Mouse (Mus musculus): ENCODE results near the gene Erc2.

Erc2 gene

DNA sequence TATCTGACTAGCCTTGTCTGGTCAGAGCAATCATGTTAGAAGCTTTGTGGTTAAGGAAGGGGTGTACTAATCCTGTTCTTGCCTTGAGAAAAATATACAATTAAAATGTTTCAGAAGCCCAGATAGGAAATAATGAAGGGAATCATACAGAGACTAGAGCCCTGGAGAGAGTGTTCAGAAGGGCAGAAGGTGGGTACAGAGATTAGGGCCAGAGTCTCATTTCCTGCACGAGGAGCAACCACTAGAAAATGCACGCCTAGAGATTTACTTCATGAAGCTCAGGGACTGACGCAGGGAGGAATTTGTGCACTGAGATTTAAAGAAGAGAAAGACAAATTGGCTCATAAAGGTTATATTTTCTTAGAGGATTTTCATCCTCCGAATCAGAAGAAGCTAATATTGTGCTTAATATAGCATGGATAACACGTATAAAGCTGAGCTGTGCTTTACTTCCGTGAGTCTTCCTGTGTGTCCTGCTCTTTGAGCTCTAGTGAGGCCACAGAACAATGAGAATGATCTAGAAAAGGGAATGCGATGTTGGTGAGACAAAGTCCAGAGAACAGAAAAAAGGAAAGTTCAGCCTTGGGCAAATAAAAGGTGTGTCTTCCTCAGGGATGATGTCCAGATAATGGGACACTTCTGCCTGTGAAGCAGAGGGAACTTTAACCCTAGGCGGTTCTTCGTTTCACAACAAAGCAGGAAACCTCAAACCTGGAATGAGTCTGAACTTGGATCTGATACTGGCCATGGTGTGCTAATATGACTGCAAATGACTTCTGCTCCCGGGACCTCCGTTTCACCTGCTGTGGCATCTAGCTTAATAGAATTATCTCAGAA, 45.0 kb downstream of the Erc2 start:
- no peak for DNase-seq

DNA sequence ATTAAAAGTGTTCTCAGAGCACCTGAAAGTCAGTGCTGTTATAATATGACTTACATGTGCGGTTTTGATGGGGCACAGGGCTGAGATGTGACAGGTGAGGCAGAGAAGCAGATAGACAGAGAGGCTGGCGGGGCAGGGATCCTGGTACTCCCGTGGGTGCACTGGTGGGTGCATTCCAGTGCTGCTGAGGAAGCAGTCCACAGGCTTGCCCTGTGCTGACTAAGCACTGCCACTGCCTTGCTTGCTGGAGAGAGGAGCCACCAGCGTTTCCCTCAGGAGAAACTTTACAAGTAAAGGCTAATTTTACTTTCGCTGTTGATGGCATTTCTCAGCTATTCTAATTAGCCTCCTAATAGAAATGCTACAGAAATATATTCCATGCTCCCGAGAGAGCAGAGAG, 45.9 kb downstream of the Erc2 start:
- DNase-seq, result peak; percentile 31

DNA sequence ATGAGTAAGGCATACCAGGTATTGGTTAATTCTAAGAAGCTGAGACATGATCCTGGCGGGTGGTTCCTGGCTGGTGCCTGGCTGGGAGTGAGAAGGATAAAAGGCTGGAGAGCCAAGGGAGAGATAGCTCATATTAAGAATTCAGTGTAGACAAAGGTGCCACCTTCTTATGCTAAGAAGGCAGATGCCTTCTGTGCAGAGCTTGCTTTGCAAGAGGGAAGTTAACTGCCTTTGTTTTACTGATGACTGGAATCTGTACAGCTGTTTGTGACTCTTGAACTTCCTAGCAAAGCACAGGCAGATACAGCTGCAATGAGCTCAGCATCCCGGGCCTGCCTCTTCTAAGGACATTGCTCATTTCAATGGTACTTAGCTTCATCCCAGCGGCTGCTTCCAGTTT, 47.7 kb downstream of the Erc2 start:
- DNase-seq, result no peak

DNA sequence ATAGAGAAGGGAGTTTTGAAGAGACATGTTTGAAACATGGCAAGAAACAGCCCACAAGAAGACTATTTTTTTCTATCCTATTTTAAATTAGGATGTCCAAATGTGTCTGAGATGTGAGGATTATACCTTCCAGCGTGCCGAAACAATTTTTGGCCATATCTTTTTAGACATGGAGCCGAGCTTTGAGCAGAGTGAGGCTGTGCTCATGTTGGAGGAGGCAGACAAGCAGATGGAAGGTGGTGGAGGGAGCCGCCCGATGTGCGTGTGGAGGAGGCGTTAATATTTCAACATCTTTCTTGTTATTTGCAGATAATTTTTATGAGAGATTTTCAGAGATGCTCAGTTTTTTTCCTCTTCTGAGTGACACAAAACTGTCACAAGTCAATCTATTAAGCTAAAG, 50.5 kb downstream of the Erc2 start:
- peak; percentile 51 for DNase-seq

DNA sequence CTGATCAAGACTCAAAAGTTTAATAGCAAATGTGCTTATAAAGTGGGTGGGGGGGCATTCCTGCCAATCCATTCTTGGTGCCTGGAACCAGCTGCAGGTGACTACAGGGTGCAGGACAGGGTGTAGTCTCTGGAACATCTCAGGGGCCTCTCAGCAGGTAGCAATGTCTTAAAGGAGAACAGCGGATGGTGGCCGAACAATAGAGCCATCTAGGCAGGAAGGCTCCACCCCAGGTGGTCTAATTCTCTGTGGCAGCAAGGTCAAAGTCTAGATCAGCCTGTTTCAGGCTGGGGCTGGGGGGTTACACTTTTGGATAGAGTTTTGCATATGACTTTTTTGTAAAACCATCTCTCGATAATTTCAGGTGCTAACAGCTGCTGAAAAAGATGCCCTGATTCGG, 51.9 kb downstream of the Erc2 start:
- DNase-seq, result no peak

DNA sequence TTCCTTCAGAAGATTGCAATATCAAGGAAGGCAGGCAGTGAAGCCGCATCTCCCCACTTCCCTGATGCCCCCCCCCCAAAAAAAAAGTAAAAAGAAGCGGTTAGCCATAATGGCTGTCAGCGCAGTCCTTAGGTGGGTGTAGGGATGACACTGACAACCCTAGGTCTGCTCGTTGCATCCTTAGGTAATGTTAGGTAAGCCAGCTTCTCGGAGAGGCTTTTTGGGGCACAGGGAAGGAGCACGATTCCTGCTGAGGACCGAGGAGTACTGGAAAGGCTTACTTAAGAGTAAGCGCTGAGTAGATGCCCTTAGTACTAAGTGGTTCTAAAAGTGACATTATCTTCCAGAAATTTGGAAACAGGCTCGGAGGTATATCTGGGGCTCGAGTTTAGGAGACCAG, 52.3 kb downstream of the Erc2 start:
- DNase-seq, result no peak

DNA sequence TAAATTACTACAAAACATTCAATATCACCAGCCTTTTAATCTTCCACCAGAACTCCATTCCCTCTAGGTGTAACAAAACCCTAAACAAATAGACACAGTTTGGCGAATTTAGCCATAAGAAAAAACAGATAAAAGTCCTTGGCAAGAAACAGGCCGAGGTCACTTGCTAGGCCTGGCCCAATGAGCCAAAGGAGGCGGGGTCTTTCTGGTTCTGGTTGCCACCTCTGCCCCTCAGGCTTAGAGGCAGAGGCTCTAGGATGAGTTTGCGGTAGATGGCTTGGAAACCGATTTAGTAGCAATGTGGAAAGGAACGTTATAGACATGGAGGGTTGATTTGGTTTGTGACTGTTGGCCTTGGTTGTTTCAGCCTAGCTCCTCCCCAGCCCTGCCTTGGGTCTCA, 52.8 kb downstream of the Erc2 start:
- no peak for DNase-seq

DNA sequence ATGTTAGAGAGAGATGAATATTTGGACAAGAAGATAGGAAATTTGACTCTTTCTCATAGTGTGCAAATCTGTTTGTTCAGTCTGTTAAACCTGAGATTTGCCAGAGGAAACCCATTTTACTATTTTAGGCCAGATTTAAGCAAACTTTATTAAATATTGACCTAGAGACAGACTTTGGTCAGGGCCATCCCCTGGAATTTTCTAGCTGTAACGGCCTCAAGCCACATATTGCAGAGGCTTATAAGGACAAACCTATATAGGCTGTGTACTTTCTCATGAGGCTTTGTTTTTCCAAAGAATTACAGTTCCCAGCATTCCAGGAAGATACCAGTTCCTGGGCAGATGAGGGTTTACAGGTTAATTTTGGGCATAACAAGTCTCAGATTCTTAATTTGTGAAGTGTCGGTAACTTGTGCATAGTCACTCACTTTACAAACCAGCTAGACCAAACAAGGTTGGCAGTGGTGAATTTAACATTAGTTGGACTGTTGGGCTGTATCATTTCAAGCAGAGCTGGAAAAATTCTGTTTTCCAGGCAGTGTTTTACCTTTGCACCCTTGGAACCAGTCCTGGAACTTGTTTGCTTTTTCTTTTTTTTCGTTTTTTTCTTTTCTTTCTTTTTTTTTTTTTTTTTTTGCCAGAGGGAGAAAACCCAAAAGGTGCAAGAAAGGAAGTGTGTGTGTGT, 60.3 kb downstream of the Erc2 start:
- no peak for DNase-seq

DNA sequence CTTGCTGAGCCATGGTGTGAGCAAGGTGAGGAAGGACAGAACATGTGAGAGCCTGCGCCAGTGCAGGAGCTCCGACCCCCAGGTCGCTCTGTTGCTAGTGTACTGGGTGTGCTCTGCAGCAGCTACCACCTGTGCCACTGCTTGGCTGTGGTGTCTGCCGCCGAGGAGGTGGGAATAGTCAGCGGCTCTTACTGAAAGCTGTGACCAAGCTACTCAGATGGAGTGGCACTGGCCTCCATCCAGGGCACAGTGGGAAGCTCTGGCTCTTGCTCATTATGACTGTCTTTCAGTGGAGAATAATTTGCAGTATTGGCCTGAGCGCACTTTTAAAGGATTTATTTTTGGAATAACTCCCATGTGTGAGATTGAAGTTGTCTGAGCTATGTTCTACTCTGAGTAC, 73.6 kb downstream of the Erc2 start:
- DNase-seq, result peak; percentile 31

DNA sequence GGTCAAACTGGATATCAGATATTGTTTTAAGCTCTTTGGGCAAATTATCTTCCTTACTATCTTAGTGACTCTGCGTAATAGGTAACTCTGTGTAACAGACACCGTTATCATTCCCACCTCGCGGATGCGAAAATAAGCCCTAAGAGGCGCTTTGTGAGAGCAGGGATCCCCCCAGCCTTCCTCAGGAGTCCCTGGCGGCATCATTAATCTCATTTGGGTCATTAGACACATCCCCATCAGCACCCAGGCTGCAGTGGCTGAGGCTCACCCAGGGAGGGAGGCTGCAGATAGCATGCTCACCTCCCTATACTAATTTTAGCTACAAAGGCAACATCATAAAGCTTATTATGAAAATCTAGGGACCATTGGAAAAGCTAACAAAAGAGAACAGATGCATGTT, 95.1 kb downstream of the Erc2 start:
- no peak for DNase-seq

DNA sequence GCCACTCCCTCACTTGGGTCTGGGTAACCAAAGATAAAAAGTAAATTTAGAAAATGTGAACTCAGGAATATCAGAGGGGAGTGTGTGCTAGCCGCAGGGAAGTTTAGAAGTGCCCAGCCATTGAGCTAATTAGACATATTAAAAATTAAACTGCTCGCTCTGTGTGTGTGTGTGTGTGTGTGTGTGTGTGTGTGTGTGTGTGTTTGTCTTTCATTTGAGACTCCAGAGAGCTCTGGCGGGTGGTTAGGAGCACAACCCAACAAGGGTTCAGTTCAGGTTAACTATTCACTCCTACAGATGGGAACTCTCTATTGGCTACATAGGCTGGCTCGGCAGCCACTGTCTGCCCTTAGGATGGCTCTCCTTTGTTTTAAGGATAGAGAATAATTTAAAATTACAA, 97.4 kb downstream of the Erc2 start:
- no peak for DNase-seq

DNA sequence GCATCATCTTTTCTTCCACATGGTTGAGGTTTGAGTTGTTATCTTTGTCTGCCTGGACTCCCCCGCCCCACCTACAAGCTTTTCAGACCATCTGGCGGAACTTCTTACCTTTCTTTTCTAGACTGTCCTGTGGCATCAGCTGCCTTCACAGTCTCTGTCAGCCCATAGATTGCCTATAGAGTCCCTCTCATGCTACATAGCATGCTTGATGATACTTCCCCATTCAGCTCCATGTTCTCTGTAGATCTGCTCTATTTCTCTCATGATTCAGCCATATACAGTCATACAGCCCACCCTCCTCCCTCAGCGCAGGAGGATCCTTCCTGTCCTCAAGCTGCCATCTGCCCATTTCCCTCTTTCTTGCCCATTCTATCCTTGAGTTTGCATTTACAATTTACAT, 98.7 kb downstream of the Erc2 start:
- peak; percentile 60 for DNase-seq

DNA sequence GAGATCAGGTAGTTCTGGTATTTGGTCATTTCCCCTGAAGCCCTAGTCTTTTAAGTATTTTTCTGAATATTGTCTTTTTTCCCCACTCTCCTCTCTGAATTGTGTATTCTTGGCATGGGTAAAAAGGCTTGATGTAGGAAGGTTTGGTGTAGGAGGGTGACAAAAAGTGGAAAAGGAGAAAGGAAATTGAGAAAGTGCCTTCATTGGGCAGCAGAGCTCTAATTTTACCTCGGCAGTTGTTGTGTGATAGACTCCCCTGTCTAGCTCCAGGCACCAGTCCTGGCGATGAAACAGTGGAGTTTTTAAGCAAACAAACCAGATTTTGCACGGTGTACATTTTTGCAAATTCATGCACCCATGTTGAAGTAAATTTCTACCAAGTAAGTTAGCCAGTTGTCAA, 99.5 kb downstream of the Erc2 start:
- DNase-seq, result peak; percentile 61

DNA sequence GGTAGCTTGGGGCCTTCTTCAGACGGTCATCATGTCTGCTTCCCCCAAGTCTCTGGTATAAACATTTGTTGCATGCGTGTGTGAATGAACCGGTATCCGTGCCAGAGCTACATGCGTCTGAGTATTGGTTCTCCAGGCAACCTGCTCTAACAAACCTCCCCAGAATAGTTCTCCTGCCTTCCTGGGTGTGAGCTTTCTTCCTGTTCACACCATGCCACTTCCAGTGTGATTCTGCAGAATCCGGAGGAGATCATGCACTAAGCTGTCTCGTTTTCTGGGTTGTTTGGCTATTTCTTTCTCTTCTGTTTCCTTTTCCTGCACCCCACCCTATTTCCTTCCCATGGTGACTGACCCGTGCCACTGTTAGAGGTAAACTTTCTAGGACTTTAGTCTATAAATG, 105.3 kb downstream of the Erc2 start:
- no peak for DNase-seq

DNA sequence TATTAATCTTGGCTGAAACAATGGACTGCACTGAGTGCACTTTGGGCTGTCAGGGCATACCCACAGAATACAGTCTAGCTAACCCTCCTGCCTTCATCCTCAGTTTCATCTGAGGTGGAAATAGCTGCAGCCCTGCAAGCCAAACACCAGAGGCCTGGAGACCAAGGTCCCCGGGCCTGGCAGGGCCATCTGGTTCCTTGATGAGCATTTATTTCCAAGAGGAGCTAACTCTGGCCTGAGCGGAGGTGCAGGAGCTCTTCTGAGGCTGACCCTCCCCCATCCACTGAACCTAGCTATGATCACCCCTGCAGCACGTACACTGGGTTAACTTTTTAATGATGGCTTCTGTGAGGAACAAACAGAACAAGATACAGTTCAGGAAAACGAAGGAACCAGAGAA, 108.9 kb downstream of the Erc2 start:
- no peak for DNase-seq

DNA sequence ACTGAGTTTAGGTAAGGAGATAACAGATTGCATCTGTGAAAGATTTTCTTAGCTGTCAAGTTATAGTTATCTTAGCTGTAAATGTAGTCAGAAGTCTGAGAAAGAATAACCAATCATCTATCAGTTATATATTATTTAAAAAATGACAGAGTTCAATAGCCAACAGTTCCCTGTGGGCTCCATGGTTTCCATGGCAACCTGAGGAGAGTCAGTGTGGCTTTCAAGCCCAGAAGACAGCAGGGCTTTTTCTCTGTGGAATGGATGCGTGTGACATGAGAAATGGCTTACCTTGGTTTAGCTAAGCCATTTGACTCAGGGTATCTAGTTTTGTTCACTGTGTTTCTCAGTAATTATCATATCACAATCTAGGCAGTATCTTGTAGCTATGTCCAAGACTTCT, 117.2 kb downstream of the Erc2 start:
- DNase-seq, result no peak

DNA sequence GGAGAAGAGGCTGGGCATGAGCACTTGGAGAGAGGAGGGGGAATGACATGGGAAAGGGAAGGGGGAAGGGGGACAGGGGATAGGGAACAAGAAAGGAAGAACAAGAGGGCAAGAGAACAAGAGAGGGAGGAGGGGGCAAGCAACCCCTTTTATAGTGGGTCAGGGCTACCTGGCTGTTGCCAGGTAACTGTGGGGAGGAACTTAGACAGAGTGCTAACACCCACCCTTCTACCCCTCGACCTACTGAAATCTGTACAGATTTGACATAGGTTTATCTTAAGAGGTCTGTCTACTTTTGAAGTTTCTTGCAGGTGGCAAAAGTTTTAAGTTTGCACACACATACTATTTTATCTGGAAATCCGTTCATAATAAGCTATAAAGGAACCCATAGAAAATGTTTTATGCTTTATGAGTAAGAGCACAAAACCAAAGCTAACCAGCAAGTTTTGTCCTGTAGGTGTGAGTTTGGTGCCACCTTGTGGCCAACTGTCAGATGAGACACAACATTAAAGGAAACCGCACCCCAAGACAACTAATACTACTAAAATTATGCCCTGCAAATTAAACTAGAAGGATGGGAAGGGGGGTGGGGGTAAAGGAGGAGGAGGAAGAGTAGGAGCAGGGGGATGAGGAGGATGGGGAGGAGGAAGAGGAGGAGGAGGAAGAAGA, 119.2 kb downstream of the Erc2 start:
- peak; percentile 72 for DNase-seq

DNA sequence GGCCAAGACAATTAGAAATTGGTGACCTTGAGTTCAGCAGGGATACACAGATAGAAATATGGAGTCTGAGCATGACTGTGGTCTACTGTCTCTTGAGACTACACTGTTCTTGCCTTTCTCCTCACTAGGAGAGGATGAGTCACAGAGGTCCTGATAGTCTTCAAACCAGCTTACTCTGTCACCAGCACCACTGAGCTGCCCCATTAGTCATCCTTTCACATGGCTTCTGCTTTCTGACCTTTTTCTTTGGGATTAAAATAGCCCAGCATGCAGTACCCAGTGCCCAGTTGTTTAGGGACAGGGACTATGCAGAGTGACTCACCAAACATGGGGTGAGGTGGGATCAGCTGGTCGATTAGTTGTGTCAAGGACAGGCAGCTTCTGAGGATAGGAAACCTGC, 132.1 kb downstream of the Erc2 start:
- no peak for DNase-seq

DNA sequence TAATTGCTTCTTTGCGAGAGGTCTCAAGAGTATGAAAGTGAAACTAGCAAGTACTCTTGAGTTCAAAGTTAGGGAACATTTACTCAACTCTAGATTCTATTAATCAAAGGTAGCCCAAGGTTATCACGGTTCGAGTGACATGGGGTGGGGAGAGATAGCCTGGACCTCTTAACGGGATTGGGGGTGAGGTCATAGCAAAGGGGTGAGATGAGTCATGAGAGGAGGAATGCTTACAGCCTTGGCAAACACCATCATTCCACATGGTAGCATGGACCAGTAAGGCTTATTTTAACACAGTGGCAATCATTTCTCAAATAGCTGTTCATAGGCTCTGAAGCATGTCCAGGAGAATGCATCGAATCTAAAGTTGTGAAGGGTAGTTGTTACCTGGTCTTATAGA, 134.7 kb downstream of the Erc2 start:
- no peak for DNase-seq

DNA sequence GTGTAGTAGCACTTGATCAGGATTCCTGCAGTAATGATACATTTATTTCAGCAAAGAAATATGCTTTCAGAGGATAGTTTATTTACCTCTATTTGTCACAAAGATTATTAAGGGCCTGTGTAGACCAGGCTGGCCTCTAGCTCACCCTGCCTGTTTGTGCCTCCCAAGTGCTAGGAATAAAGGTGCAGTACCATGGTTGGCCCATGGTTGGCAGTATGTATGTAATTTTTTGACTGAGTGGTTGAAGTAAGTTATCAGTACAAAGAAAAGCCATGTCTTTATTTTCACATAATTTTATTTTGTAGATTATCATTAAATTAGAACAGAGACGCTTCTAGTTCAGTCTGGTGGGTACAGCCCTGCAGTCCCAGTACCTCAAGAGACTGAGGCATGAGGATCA, 136.0 kb downstream of the Erc2 start:
- no peak for DNase-seq

DNA sequence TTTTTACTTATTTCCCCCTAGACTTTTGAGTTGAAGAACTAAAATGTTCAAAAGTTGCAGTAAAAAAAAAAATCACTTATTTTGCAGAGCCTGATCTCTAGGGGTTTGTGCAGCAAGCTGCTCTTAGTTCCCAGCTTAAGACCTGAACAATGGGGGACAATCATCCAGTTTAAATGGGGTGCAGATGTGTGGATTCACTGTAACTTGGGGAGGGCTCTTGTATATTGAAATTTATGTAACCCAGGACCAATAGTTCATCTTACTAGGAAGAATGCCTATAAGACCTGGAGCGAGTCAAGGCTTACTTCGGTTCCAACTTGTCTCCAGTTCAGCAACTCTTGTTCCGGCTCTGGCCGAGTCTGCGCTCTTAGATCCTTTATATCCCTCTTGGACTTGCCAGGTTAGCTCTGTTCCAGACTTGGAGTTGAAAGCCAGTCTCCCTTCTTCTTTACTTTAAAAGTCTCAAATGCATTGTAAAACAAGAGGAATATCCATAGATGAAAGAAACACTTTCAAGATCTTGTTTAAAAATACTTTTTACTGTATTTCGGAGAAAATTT, 136.9 kb downstream of the Erc2 start:
- DNase-seq, result no peak

DNA sequence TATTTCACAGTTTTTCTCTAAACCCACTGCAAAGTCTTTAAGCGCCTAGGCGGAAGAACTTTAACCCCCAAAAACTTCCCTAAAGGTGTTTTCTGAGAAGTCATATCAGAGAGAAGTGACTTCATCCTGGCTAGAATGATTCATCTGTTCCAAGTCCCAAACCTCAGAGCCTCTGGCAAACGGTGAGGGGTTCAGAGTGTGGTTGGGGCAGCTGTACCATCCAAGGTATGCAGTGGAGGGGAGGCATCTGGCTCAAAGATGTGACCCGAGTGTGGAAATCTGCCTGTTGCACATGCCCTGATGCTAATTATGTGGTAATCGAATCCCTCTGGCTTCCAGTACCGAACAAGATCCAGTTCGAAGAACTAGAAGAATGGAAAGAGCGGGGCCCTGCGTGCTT, 137.8 kb downstream of the Erc2 start:
- no peak for DNase-seq

DNA sequence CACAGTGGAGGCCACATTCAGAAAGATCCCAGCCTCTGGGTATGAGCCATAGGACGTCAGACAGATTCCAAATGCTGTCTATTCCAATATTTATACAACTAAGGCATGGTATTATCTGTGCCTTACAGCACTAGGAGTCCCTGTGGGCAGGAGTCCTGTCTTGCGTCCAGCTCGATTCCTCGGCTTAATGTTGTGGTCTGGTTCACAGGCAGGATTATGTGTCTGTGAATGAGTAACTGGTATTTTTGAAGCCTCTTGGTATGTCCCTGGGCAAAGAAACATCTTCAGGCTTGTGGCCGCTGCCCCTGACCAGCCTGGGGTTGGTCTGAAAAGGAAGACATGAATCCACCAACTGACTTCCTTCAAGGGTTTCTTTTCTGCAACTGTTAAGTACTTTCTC, 153.1 kb downstream of the Erc2 start:
- no peak for DNase-seq

DNA sequence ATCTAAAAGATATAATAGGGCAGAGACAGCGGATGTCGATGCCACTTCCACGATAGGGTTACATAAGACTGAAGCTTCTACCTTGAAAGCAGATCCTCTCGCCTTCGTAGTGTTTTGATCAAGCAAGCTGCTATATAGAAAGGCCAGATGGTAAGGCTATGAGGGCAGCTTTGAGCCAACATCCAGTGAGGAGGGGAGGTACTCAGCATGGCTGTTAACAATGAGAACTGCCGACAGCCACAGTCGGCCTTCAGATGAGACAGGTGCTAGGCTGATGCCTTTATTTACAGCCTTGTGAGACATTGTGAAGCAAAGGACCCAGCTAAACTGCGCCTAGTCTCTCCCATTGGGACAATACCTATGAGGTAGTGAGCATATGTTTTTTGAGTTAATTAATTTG, 156.3 kb downstream of the Erc2 start:
- DNase-seq, result no peak

All from right cerebral cortex, adult 18-20 months (tissue).